Mouse (Mus musculus) small intestine, adult 2 months (tissue): ENCODE measurements around the gene Fyco1.

Experiments used
- CTCF ChIP-seq: fragments of 200-500 bp; IDR thresholded peaks from 2 replicates; pipeline ENCODE4 v1.5.1; 2012; ENCODE audit warnings: low read depth, mild to moderate bottlenecking, control low read depth, inconsistent platforms, low read length, moderate library complexity, mixed read lengths; ENCODE audit not compliant: insufficient replicate concordance, insufficient read length; ENCODE audit errors: extremely low read depth
- POLR2A ChIP-seq: fragments of 200-500 bp; IDR thresholded peaks from 2 replicates; pipeline ENCODE4 v1.6.1; 2012; ENCODE audit warnings: low read depth, mild to moderate bottlenecking, control low read depth, inconsistent platforms, low read length, moderate library complexity

DNA sequence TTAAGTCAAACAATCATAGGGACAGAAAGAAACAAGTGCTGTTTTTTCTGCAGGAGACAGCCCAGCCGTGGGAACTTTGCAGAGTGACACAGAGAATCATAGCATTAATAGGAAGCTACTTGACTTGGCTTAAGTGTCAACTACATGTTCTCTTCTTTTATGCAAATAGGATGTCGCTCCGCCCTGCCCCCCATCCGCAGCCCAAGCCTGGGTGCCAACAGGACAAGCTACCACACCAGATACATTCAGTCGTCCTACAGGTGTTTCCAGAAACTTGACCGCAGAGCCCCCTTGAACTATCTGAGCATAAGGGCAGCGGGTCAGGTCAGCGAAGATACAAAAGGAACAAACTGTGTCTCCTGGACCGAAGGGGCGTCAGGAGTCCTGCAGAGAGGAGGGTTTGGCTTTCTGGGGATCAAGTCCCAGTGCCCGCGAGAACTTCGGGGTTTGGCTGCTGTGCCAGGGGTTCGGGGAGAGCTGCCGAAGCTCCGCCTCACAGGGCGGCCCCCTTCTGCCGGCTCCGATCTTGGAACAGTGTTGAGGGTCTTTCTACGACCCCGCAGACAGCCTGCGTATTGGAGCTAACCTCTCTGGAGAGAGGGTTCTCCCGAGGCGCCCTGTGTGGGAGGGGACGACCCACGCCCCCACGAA, 512 bp downstream of the Fyco1 start:
- TF ChIP-seq CTCF (no peak), POLR2A (peak; percentile 31)
